Mouse (Mus musculus): Measurements from ENCODE around the gene Olfr1258. TPM values are rescaled to one million over a fixed set of nuclear protein-coding genes. Genes with fewer than 3 reads are reported as not detected.
"Not testable (repeated sequence)": the region's sequence is repeated elsewhere in the genome, so short reads cannot be mapped to it uniquely, and the experiment has no call there.

Olfr1258 gene
- not detected for total RNA-seq (2021)

DNA sequence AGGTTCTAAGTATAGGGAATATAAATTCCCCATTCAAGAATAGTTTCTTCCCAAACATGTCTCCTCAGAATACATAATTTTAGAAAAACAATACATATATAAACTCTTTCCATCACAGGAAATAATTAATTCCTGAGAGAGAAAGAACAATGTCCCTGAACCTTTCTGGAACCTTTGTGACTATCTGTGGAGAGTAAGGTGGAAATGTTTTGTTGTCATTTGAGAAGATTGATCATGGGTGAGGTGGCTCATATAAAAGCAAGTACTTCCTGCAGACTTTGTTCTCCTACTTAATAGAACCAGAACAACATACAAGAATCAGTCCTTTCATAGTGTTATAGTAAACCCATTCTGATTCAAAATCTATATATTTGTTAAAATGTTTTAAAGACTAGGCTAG lies at the start of gene Olfr1258:
TSS of gene Olfr1258 (plus strand) at position 301 of the 400 bp plus-strand sequence.
- intact Hi-C loops (cut with DNase I), result no loop called here
- no peak for DNase-seq (ENCODE audit: extremely low spot score in 1 of 2, low spot score in 2 of 2)

DNA sequence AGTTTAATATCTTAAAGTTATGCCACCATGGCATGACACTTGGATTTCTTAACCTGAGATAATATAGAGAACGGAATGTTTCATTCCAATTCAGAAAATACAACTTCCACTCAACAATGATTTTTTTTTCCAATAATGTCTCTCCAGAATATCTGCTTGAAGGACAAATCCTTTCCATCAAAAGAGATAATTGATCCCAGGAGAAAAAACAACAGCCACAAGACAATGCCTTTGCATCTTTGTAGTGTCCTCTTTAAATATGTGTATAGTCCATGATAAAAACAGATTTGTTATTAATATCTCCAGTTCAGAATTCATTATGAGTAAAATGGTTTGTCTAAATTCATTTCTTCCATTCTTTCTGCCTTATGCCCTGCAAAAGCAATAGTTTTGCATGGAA lies 49.0 kb upstream of the Olfr1258 start, which contains the start of gene Olfr1257:
TSS of gene Olfr1257 (plus strand) at position 301 of the 400 bp plus-strand sequence.
- intact Hi-C loops (cut with DNase I), result no loop called here
- DNase-seq (ENCODE audit: extremely low spot score in 1 of 2, low spot score in 2 of 2), result no peak

DNA sequence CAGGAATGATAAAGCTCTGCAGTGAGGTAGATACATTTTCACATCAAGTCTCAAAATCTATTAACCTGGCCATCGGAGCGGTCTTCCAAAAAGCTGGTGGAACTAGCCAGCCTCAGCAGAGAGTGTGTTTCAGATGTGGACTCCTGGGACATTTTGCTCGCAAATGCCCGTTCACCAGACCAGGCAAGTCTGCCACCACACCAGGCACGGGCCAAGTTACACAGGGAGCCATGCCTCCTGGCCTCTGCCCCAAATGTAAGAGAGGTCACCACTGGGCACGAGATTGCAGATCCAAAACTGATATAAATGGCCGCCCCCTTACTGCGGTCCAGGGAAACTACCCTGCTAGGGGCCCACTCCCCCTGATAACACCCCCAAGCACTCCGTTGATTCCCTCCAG lies 14.5 kb upstream of the Olfr1258 start:
- DNase-seq (ENCODE audit: extremely low spot score in 1 of 2, low spot score in 2 of 2); intact Hi-C loops (cut with DNase I): not testable (repeated sequence)

DNA sequence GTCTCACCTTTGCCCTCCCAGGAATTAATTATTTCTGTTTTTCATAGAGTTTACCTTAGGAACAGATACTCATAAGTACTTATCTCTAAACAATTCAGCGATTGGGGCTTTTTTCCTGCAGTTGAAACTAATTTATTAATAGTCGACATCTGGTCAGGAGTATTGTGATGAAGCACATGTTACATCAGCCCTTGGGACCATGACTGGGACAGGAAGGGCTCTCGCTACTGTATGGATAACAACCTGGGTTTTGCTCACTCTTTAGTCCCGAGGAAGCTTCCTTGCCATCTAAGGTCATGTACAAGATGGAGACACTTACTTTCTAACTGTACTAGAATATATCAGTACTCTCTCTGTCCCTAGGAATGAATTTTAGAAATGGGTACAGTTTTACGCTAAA lies 21.5 kb downstream of the Olfr1258 start, which contains the start of gene Olfr1259:
TSS of gene Olfr1259 (minus strand) at position 101 of the 400 bp plus-strand sequence.
- no peak for DNase-seq (ENCODE audit: extremely low spot score in 1 of 2, low spot score in 2 of 2)
- intact Hi-C loops (cut with DNase I), result no loop called here

DNA sequence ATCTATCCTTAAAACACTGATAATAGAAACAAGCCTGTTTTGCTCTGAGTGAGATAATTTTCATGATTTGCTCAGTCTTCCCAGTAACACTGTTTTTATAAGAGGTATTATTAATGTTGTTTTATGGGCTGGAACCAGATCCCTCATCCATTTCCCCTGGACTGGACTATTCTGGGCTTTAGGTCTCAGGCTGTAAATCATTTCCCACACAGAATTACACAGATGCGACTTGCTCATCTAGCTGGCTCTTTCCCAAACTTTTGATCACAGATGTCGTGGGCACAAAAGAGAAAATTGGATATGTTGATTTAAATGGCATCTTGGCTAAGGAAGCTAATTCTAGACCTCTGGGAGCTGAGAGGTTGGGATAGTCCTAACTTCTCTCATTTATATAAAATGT lies 47.1 kb downstream of the Olfr1258 start, which contains the start of gene Olfr1260:
TSS of gene Olfr1260 (plus strand) at position 157 of the 400 bp plus-strand sequence.
- DNase-seq (ENCODE audit: extremely low spot score in 1 of 2, low spot score in 2 of 2), result peak in 1 of 2 experiments; percentile 1
- intact Hi-C loops (cut with DNase I), result no loop called here

DNA sequence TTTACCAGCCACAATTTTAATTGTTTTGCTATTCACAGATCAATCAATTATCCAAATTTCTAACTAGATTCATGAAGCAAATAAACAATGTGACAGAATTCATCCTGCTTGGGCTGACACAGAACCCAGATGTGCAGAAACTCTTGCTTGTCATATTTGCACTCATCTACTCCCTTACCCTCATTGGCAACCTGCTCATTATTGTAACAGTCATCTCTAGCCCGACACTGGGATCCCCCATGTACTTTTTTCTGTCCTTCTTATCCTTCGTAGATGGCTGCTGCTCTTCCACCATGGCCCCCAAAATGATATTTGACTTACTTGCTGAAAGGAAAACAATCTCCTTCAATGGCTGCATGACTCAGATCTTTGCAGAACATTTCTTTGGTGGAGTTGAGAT lies 50.6 kb downstream of the Olfr1258 start:
- intact Hi-C loops (cut with DNase I), result no loop called here
- no peak for DNase-seq (ENCODE audit: extremely low spot score in 1 of 2, low spot score in 2 of 2)

Other genes with a start within 250 kb of the Olfr1258 start
- not detected for gene Olfr1252, start 202.3 kb upstream of the Olfr1258 start, total RNA-seq (2021)
- not detected for gene Olfr1253, start 170.2 kb upstream of the Olfr1258 start, total RNA-seq (2021)
- not detected for gene Olfr1254, start 133.7 kb upstream of the Olfr1258 start, total RNA-seq (2021)
- gene Olfr1255, start 115.3 kb upstream of the Olfr1258 start, total RNA-seq (2021), result not detected
- under 1 TPM in 1 of 2 experiments, not detected in 1; 0.06 TPM for gene Olfr1256, start 85.8 kb upstream of the Olfr1258 start, total RNA-seq (2021)
- not detected for gene Olfr48, start 79.1 kb upstream of the Olfr1258 start, total RNA-seq (2021)
- gene Olfr1257, start 48.9 kb upstream of the Olfr1258 start, total RNA-seq (2021), result not detected
- not detected for gene Olfr1259, start 21.4 kb downstream of the Olfr1258 start, total RNA-seq (2021)
- gene Olfr1260, start 47.0 kb downstream of the Olfr1258 start, total RNA-seq (2021), result not detected
- not detected for gene Olfr1261, start 63.9 kb downstream of the Olfr1258 start, total RNA-seq (2021)
- not detected for gene Olfr1262, start 72.8 kb downstream of the Olfr1258 start, total RNA-seq (2021)
- not detected for gene Olfr1263, start 84.8 kb downstream of the Olfr1258 start, total RNA-seq (2021)
- not detected for gene Olfr1264, start 98.3 kb downstream of the Olfr1258 start, total RNA-seq (2021)
- under 1 TPM in 1 of 2 experiments, not detected in 1; 0.08 TPM for gene Olfr1265, start 108.0 kb downstream of the Olfr1258 start, total RNA-seq (2021)
- not detected for gene Olfr140, start 136.3 kb downstream of the Olfr1258 start, total RNA-seq (2021)
- not detected for gene Olfr1269, start 194.1 kb downstream of the Olfr1258 start, total RNA-seq (2021)
- not detected for gene Olfr32, start 215.0 kb downstream of the Olfr1258 start, total RNA-seq (2021)
- gene Olfr1270, start 225.8 kb downstream of the Olfr1258 start, total RNA-seq (2021), result not detected

Data from left cerebral cortex, postnatal 10 days (tissue).